Mouse (Mus musculus) testis, adult 2 months (tissue): Measurements from ENCODE around the gene Plekhj1.

Experiments used
- CTCF ChIP-seq: fragments of 200-500 bp; IDR thresholded peaks from 2 replicates; pipeline ENCODE4 v1.5.1; 2012; ENCODE audit warnings: low read depth, mild to moderate bottlenecking, inconsistent platforms, low read length, moderate library complexity; ENCODE audit not compliant: control insufficient read depth, insufficient read depth, insufficient replicate concordance
- POLR2A ChIP-seq: fragments of 200-500 bp; IDR thresholded peaks from 2 replicates; pipeline ENCODE4 v1.6.1; 2012; ENCODE audit warnings: low read depth, mild to moderate bottlenecking, inconsistent platforms, low read length, moderate library complexity; ENCODE audit not compliant: control insufficient read depth

GRCm38 (mm10) chr10:80748609-80749008 is 49.8 kb downstream of the Plekhj1 start:
- TF ChIP-seq CTCF (no peak), POLR2A (no peak)
